Mouse (Mus musculus) small intestine, adult 2 months (tissue): ENCODE results near the gene Peli2.

Experiments
- CTCF ChIP-seq: fragments of 200-500 bp; IDR thresholded peaks from 2 replicates; pipeline ENCODE4 v1.5.1; 2012; ENCODE audit warnings: low read depth, mild to moderate bottlenecking, control low read depth, inconsistent platforms, low read length, moderate library complexity, mixed read lengths; ENCODE audit not compliant: insufficient replicate concordance, insufficient read length; ENCODE audit errors: extremely low read depth
- POLR2A ChIP-seq: fragments of 200-500 bp; IDR thresholded peaks from 2 replicates; pipeline ENCODE4 v1.6.1; 2012; ENCODE audit warnings: low read depth, mild to moderate bottlenecking, control low read depth, inconsistent platforms, low read length, moderate library complexity

DNA sequence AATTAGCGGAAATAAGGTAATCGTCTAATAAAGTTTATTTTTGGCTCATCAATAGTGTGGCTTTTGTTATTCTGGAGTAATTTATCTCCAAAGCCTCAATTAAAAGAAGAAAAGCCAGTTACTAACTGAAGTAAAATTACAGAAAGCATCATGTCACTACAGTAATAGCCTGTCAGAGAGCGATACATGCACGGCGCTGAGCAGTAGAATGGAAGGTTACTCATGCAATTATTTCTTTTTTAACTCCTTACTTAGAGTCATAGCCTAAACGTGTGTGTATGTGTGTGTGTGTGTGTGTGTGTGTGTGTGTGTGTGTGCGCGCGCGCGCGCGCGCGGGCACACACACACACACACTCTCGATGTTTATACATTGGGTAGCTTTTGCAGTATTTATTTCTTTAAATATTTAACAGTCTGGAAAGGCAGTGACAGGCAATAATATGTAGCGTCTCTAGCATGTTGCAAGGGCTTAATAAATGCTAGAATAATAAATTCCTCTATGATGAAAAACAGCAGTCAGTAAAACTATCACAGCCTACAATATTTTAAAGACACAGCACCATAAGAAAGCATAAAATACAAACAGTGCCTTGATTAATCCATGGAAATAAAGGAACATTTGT lies 864 bp upstream of the Peli2 start:
- no peak for TF ChIP-seq POLR2A
- TF ChIP-seq CTCF, result no peak
